Mouse (Mus musculus) kidney, postnatal 0 days (tissue): Measurements from ENCODE around the gene Tmed4. TPM values are rescaled to one million over a fixed set of nuclear protein-coding genes. Genes with fewer than 3 reads are reported as not detected.

ENCODE experiments used
- ATAC-seq: fragments of 200-750 bp; cut with Nextera tagmentation; replicated peaks from 2 replicates; pipeline ENCODE4 v1.8.0; 2017; ENCODE audit warnings: low read depth, moderate number of reproducible peaks, moderate TSS enrichment, moderate library complexity; ENCODE audit not compliant: low FRiP score
- DNase-seq: peaks from one replicate; pipeline ENCODE4 v3.0.0-alpha.2; 2016; ENCODE audit warnings: low spot score
- H3K27ac ChIP-seq: fragments of 300-500 bp; sonication (generic); 2 replicates; pipeline ENCODE4 v1.5.1; 2014; ENCODE audit warnings: mild to moderate bottlenecking
- H3K27me3 ChIP-seq: fragments of 300-500 bp; sonication (generic); 2 replicates; pipeline ENCODE4 v1.6.1; 2014; ENCODE audit warnings: low read length, mixed read lengths; ENCODE audit not compliant: insufficient read depth
- H3K36me3 ChIP-seq: fragments of 300-500 bp; sonication (generic); 2 replicates; pipeline ENCODE4 v1.6.1; 2014; ENCODE audit warnings: low read length, mixed read lengths; ENCODE audit not compliant: insufficient read depth
- H3K4me1 ChIP-seq: fragments of 300-500 bp; sonication (generic); replicated peaks from 2 replicates; pipeline ENCODE4 v1.6.1; 2014; ENCODE audit warnings: antibody characterized with exemption, low read length, mixed read lengths; ENCODE audit not compliant: insufficient read depth
- H3K4me2 ChIP-seq: fragments of 300-500 bp; sonication (generic); 2 replicates; pipeline ENCODE4 v1.6.1; 2014; ENCODE audit warnings: mild to moderate bottlenecking, low read length, moderate library complexity, mixed read lengths
- H3K4me3 ChIP-seq: fragments of 300-500 bp; sonication (generic); replicated peaks from 2 replicates; pipeline ENCODE4 v1.5.1; 2014; ENCODE audit warnings: low read depth, low read length
- H3K9ac ChIP-seq: fragments of 300-500 bp; sonication (generic); 2 replicates; pipeline ENCODE4 v1.6.1; 2014; ENCODE audit warnings: low read depth, low read length
- H3K9me3 ChIP-seq: fragments of 300-500 bp; sonication (generic); replicated peaks from 2 replicates; pipeline ENCODE4 v1.6.1; 2016; ENCODE audit warnings: low read length, inconsistent platforms, mixed read lengths
- CTCF ChIP-seq: IDR thresholded peaks from 2 replicates; pipeline ENCODE4 v1.5.1; 2016; ENCODE audit warnings: antibody characterized with exemption, low read depth, mild to moderate bottlenecking, moderate library complexity
- WGBS: fragments of 180-500 bp; shearing (Covaris S2); extraction: QIAGEN DNeasy Blood & Tissue Kit; methylation state at CpG from one replicate; pipeline ENCODE4 v1.1.7; 2014; 5-methylcytosine and 5-hydroxymethylcytosine counted together
- polyA plus RNA-seq: library from polyadenylated mRNA; unstranded; fragments of >200 nt; fragmentation: Nextera tagmentation; extraction: Ambion mirVana; gene quantifications from 2 replicates; pipeline ENCODE4 v1.2.1, GENCODE M21; 2015

The Tmed4 gene
- polyA plus RNA-seq, 1 experiment from 2014 or later = 163 TPM

DNA sequence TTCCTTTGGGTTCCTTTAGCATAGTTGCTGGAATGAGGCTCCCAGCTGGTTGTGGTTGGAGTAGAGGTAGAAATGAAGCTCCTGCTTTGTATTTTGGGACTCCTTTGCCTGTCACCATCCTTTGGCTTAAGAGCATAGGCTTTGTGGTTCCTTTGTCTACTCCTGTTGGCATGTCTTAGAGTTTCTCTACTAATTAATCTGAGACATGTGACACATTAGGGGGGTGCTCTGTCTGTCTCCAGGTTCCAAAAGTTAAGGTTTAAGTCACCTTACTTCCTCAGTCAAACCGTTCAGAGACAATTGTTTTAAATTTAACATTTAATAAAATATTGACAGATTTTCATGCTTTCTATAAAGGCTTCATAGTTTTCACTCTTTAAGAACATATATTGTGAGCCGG lies 18.9 kb upstream of the Tmed4 start:
- Histone ChIP-seq H3K36me3 (peaks cover 15% of the 10 kb centered on the region), H3K9ac (no peak overlapping the region), H3K27ac (no peak overlapping the region), H3K4me1 (0 out of 2 replicates have a peak, but pooled peaks cover 4% of the 10 kb centered on the region), H3K4me2 (no peak overlapping the region), H3K4me3 (no peak overlapping the region), H3K9me3 (no peaks in the 10 kb centered on the region), H3K27me3 (no peaks in the 10 kb centered on the region)
- TF ChIP-seq CTCF = no peak
- DNase-seq (no peak), ATAC-seq (no peak)
- 90% methylated on average over 2 of the region's 2 CpGs for WGBS

DNA sequence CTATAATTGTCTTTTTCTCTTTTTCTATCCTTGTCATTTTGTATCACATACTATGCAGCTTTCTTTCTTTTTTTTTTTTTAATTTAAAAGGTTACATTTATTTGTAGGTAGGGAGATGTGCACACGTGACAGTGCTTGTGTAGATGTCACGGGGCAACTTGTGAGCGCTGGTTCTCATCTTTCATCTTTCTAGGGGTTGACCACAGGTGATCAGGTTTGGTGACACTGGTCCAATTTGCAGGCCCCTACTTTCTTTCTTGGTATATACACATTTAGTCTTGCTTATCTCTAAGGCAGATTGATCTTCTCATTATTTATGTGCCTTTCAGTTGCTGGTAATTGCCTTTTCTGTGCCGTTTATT lies 18.3 kb upstream of the Tmed4 start:
- peaks cover 9% of the 10 kb centered on the region for H3K36me3 ChIP-seq
- TF ChIP-seq CTCF = no peak
- no peaks in the 10 kb centered on the region for H3K27me3 ChIP-seq
- H3K9me3 ChIP-seq = no peaks in the 10 kb centered on the region
- DNase-seq (no peak), ATAC-seq (no peak)
- peak overlapping the region; percentile 70 for H3K4me3 ChIP-seq
- peak overlapping the region; percentile 94; the same call in 1 of the 2 replicates for H3K27ac ChIP-seq
- 0 out of 2 replicates have a peak, but pooled peaks cover 4% of the 10 kb centered on the region for H3K4me1 ChIP-seq
- 92% methylated on average over 4 of the region's 4 CpGs for WGBS
- H3K4me2 ChIP-seq = peak overlapping the region; percentile 75
- H3K9ac ChIP-seq = no peak overlapping the region

DNA sequence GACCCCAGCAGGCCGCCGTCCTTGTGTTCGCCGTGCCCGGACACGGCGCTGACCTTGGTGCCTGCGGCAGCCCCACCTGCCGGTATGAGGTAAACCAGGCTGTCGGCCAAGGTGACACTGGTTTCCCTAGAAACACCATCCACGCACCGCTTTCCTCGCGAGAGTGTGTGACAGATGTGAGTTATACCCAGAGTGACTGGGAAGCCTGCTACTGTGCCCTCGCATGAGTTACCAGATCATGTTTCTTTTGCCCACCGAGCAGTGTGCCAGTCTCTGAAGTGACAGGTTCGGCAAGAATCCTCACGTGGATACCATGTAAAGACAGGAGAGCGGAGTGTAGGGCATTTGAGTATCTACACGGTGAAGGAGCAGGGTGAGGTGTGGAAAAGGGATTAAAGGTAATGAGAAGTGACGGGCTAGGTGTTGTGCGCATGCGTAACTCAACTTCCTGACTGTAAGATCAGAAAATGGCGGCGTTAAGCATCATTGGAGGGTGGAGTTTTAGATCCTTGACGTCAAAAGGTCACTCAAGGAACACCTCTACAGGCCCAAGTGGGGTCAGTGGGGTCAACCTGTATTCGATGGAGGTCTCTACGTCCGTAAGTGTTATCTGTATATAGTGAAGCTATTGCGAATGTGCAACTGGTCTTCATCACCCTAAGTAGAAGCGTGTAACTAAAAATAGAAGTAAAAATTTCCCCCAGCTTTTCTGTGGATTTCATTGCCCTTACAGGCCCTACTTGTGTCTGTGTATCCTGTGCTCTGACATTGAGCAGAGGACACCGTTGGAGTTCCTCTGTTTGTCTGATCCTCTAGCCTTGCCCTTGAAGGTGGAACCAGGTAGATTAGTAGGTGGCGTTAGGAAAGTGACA lies 17.7 kb upstream of the Tmed4 start:
- Histone ChIP-seq H3K27ac (peak overlapping the region; percentile 94), H3K4me1 (0 out of 2 replicates have a peak, but pooled peaks cover 4% of the 10 kb centered on the region), H3K4me2 (peak overlapping the region; percentile 75), H3K9ac (peak overlapping the region; percentile 78), H3K27me3 (no peaks in the 10 kb centered on the region), H3K4me3 (peak overlapping the region; percentile 70), H3K36me3 (peaks cover 4% of the 10 kb centered on the region; the same call in 1 of the 2 replicates), H3K9me3 (no peaks in the 10 kb centered on the region)
- TF ChIP-seq CTCF = peak; percentile 52
- WGBS = 16% methylated on average over 33 of the region's 33 CpGs
- peak; percentile 89 for DNase-seq
- ATAC-seq = peak; percentile 81

DNA sequence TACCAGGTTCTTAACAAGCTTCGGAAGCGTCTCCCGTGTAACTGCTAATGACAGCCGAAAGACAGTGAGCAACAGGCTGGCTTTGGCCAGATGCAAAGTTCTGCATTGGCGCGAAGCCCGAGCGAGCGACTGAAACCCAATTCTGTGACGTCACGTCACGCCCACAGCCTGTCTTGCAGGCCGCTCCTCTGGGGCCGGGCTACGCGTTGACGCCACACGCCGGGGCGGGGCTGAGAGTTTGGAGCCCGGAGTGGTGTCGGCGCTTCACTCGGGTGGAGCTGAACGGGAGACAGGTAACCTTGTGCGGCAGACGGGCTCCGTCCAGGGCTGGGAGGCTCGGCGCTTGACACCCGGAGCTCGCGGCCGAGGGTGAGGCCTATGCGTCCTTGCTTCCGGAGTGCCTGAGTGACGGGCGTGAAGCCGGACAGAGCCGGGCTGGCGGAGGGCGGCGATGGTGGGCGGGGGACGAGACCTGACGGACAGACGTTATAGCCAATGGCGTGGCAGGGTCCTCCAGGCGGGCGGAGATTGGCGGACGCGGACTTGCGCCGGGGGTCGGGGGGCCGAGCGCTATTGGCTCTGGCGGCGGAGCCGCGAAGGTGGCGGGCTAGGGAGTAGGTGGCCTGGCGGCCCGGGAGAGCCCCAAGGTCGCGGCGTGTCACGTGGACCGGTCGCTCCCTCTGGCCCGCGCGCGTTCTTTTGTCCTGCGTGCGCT lies 16.9 kb upstream of the Tmed4 start, which contains the start of gene Ogdh:
TSS of gene Ogdh (plus strand) at position 233 of the 715 bp plus-strand sequence.
- Histone ChIP-seq H3K27ac (peak within 1 kb of the TSS; percentile 94), H3K4me3 (peak within 1 kb of the TSS; percentile 70), H3K27me3 (no peaks in the 10 kb centered on the region), H3K36me3 (no peaks in the 10 kb centered on the region), H3K4me1 (0 out of 2 replicates have a peak, but pooled peaks cover 4% of the 10 kb centered on the region), H3K9ac (peak within 1 kb of the TSS; percentile 78), H3K9me3 (no peaks in the 10 kb centered on the region), H3K4me2 (peak within 1 kb of the TSS; percentile 75)
- peak; percentile 97 for DNase-seq
- WGBS = under 1% methylated on average over 69 of the region's 77 CpGs
- no peak for TF ChIP-seq CTCF
- ATAC-seq = peak; percentile 97

DNA sequence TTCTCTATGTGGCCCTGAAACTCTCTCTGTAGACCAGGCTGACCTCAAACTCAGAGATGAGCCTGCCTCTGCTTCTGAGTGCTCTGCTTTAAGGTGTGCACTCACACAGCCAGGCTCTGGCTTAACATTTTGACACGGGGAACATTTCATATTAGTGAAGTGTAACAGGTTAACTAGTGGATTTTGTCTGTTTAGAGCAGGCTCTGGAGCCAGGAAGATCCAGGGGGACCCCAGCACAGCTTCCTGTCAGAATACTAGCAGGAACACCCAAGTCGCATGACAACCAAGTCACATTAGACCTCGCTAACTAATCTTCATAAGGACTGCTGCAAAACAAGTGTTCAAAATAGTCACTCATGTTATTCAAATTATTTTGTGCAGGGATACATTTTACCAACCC lies 16.2 kb upstream of the Tmed4 start:
- peak overlapping the region; percentile 70 for H3K4me3 ChIP-seq
- H3K27ac ChIP-seq = 0 out of 2 replicates have a peak overlapping the region, but pooled peaks have one; percentile 94
- DNase-seq (no peak), ATAC-seq (no peak)
- 0 out of 2 replicates have a peak, but pooled peaks cover 4% of the 10 kb centered on the region for H3K4me1 ChIP-seq
- H3K4me2 ChIP-seq = peak overlapping the region; percentile 75
- 20% methylated on average over 3 of the region's 3 CpGs for WGBS
- H3K36me3 ChIP-seq = no peaks in the 10 kb centered on the region
- TF ChIP-seq CTCF = no peak
- no peaks in the 10 kb centered on the region for H3K9me3 ChIP-seq
- no peaks in the 10 kb centered on the region for H3K27me3 ChIP-seq
- peak overlapping the region; percentile 78; the same call in 1 of the 2 replicates for H3K9ac ChIP-seq

DNA sequence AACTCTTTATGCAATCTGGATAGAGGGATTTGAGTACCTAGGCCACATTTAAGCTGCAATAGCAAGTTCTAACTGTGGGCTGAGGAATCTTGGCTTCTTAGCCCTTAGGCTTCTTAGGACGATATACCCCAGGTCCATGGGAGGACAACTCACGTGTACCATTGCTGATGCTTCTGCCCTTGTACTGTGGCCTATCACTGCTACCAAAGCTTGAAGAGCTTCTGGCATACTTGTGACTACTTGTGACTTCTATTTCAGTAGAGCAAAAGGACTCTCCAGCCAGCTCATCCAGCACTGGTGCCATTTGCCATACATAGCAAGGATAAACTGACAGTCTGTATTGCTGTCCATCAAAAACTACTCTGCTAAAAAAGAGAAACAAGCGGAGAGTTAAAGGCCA lies 15.5 kb upstream of the Tmed4 start:
- H3K9me3 ChIP-seq = no peaks in the 10 kb centered on the region
- no peak overlapping the region for H3K27ac ChIP-seq
- no peak overlapping the region for H3K9ac ChIP-seq
- no peaks in the 10 kb centered on the region for H3K36me3 ChIP-seq
- H3K4me2 ChIP-seq = no peak overlapping the region
- H3K27me3 ChIP-seq = no peaks in the 10 kb centered on the region
- DNase-seq = no peak
- ATAC-seq = no peak
- no peak overlapping the region for H3K4me3 ChIP-seq
- H3K4me1 ChIP-seq = 0 out of 2 replicates have a peak, but pooled peaks cover 4% of the 10 kb centered on the region
- TF ChIP-seq CTCF = no peak
- 92% methylated on average over 3 of the region's 3 CpGs for WGBS
